Mouse (Mus musculus) C2C12 (cell line): Measurements from ENCODE around the gene Rnf146. TPM values are rescaled to one million over a fixed set of nuclear protein-coding genes. Genes with fewer than 3 reads are reported as not detected.

Source experiments
- H3K27me3 ChIP-seq: one replicate; pipeline ENCODE4 v1.6.1; 2011; ENCODE audit not compliant: control insufficient read depth, insufficient read depth, insufficient read length
- H3K36me3 ChIP-seq: one replicate; pipeline ENCODE4 v1.6.1; 2011; ENCODE audit not compliant: control insufficient read depth, insufficient read depth
- H3K4me3 ChIP-seq: one replicate; pipeline ENCODE4 v1.5.1; 2011; ENCODE audit warnings: mild to moderate bottlenecking, control low read depth; ENCODE audit not compliant: poor library complexity, insufficient read depth, severe bottlenecking
- H3K79me2 ChIP-seq: one replicate; pipeline ENCODE4 v1.6.1; 2011; ENCODE audit not compliant: control insufficient read depth, insufficient read depth
- H3K79me3 ChIP-seq: one replicate; pipeline ENCODE4 v1.6.1; 2011; ENCODE audit warnings: low read depth, control low read depth
- H3ac ChIP-seq: one replicate; pipeline ENCODE3; 2011; ENCODE audit warnings: low read depth; ENCODE audit not compliant: control insufficient read depth, insufficient read length
- CEBPB ChIP-seq: IDR thresholded peaks from one replicate; pipeline ENCODE4 v1.6.1; 2011; ENCODE audit warnings: low read depth, mild to moderate bottlenecking, control low read depth, moderate library complexity
- CTCF ChIP-seq: IDR thresholded peaks from one replicate; pipeline ENCODE4 v1.5.1; 2011; ENCODE audit not compliant: control insufficient read depth, insufficient read depth, insufficient read length
- FOSL1 ChIP-seq: IDR thresholded peaks from one replicate; pipeline ENCODE4 v1.8.0; 2011; ENCODE audit warnings: mild to moderate bottlenecking, low read length; ENCODE audit not compliant: poor library complexity, insufficient read depth, severe bottlenecking
- MAX ChIP-seq: IDR thresholded peaks from one replicate; pipeline ENCODE4 v1.6.1; 2011; ENCODE audit warnings: mild to moderate bottlenecking, control low read depth
- MYOD1 ChIP-seq: IDR thresholded peaks from one replicate; pipeline ENCODE4 v1.6.1; 2011; ENCODE audit warnings: low read depth; ENCODE audit not compliant: control insufficient read depth, insufficient read length
- MYOG ChIP-seq: IDR thresholded peaks from one replicate; pipeline ENCODE4 v1.6.1; 2011; ENCODE audit not compliant: control insufficient read depth, insufficient read length; ENCODE audit errors: extremely low read depth
- USF1 ChIP-seq: IDR thresholded peaks from one replicate; pipeline ENCODE4 v1.6.1; 2011; ENCODE audit warnings: low read depth, mild to moderate bottlenecking, control low read depth, moderate library complexity
- polyA plus RNA-seq: library from polyadenylated mRNA; unstranded; fragments of >200 nt; fragmentation: generic; extraction: Trizol; gene quantifications from one replicate; pipeline ENCODE4 v1.2.1, GENCODE M21; 2012; ENCODE audit warnings: missing spikeins

Rnf146 gene
- polyA plus RNA-seq, 1 experiment = 15.9 TPM

GRCm38 (mm10) chr10:29338355-29339056 is 23.7 kb downstream of the Rnf146 start:
- TF ChIP-seq USF1 = peak; percentile 38
- TF ChIP-seq MYOG = no peak

GRCm38 (mm10) chr10:29333836-29334235 is 28.4 kb downstream of the Rnf146 start:
- no peak for TF ChIP-seq FOSL1
- no peak for TF ChIP-seq MYOD1
- TF ChIP-seq MAX = no peak
- TF ChIP-seq CTCF = no peak
- TF ChIP-seq CEBPB = no peak
- no peak for TF ChIP-seq USF1
- TF ChIP-seq MYOG = no peak
- H3ac ChIP-seq = no peak overlapping the region
- H3K4me3 ChIP-seq = no peak overlapping the region
- H3K27me3 ChIP-seq = no peaks in the 10 kb centered on the region
- peaks cover 5% of the 10 kb centered on the region for H3K36me3 ChIP-seq
- no peaks in the 10 kb centered on the region for H3K79me2 ChIP-seq
- no peaks in the 10 kb centered on the region for H3K79me3 ChIP-seq

More at GRCm38 (mm10) chr10:29338355-29339056, 23.7 kb downstream of the Rnf146 start:
- Histone ChIP-seq H3K4me3 (no peak overlapping the region), H3ac (no peak overlapping the region), H3K79me2 (no peaks in the 10 kb centered on the region), H3K36me3 (peaks cover 41% of the 10 kb centered on the region), H3K79me3 (no peaks in the 10 kb centered on the region), H3K27me3 (no peaks in the 10 kb centered on the region)

GRCm38 (mm10) chr10:29324817-29325216 is 37.4 kb downstream of the Rnf146 start:
- no peaks in the 10 kb centered on the region for H3K79me2 ChIP-seq
- no peak overlapping the region for H3K4me3 ChIP-seq
- H3K27me3 ChIP-seq = no peaks in the 10 kb centered on the region
- H3K36me3 ChIP-seq = no peaks in the 10 kb centered on the region
- H3ac ChIP-seq = no peak overlapping the region
- H3K79me3 ChIP-seq = no peaks in the 10 kb centered on the region
- no peak for TF ChIP-seq USF1
- no peak for TF ChIP-seq CTCF
- no peak for TF ChIP-seq MAX
- TF ChIP-seq MYOG = no peak

DNA sequence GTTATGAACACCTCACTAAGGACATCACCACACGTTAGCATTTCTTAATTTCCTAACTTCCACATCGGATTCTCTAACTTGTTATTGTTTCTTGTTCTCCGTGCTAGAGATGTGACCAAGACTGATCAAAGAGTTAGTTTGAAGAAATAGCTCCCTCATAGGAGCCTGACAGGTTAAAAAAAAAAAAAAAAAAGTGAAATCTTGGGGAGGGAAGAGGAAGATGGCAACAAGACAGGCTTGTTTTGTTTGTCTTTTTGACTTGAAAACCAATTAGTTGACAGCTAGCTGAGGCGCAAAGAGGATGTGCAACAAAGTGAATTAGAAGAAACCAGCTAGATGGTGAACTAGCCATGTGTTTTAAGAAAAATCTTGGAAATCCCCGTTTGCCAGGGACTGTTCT is 48.3 kb downstream of the Rnf146 start:
- no peaks in the 10 kb centered on the region for H3K27me3 ChIP-seq
- no peak overlapping the region for H3ac ChIP-seq
- H3K36me3 ChIP-seq = peaks cover 4% of the 10 kb centered on the region
- no peaks in the 10 kb centered on the region for H3K79me3 ChIP-seq
- H3K79me2 ChIP-seq = peaks cover 8% of the 10 kb centered on the region
- TF ChIP-seq FOSL1 (no peak), CEBPB (no peak), MYOG (no peak), CTCF (no peak), MYOD1 (no peak), USF1 (no peak), MAX (no peak)
- peak overlapping the region; percentile 47 for H3K4me3 ChIP-seq

DNA sequence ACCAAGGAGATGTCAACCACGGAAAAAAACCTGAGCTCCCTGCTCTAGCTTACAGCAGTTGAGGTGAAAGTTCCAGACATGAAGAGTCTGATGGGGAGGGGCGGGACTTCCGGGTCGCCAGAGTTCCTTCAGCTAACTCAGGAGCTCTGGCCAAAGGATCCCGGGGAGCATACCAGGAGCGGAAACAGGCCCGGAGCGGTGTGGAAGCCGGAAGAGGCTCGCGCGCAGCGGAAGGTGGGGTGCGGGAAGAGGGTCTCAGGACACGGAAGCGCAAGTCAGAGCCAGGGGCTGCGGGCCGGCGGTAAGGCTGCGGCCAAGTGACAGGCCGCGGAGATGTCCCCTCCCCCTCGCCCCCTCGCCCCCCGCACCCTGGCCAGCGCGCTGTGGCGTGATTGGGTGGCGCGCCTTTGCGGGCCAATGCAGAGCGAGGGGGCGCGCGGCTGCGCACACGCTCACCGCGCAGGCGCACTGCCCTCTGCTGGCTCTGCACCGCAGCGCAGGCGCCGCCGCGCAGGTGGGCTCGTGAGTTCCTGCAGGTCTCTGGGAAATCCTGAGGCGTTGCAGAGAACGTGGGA is 49.1 kb downstream of the Rnf146 start, which contains the start of gene Echdc1:
Gene Echdc1 (plus strand): TSS at position 103 of the 575 bp plus-strand sequence.
- Histone ChIP-seq H3K27me3 (no peaks in the 10 kb centered on the region), H3K79me3 (no peaks in the 10 kb centered on the region), H3ac (peak within 1 kb of the TSS; percentile 92), H3K4me3 (peak within 1 kb of the TSS; percentile 47), H3K36me3 (no peaks in the 10 kb centered on the region), H3K79me2 (peaks cover 8% of the 10 kb centered on the region)
- TF ChIP-seq FOSL1 (no peak), CTCF (peak; percentile 99)
